Mouse (Mus musculus): ENCODE measurements around the gene Dusp3. TPM values are rescaled to one million over a fixed set of nuclear protein-coding genes. Genes with fewer than 3 reads are reported as not detected.

Gene Dusp3
- polyA plus RNA-seq, 1 experiment from 2014 or later = 33.8 TPM

- Histone ChIP-seq H3K27me3 (peaks cover 20% of the 10 kb centered on the region; the same call in 1 of the 2 replicates), H3K9ac (no peak overlapping the region), H3K4me1 (no peaks in the 10 kb centered on the region), H3K4me2 (no peak overlapping the region), H3K4me3 (replicated peaks) (no peak overlapping the region), H3K36me3 (peaks cover 27% of the 10 kb centered on the region), H3K9me3 (replicated peaks) (no peaks in the 10 kb centered on the region), H3K27ac (no peak overlapping the region)
- no peak for ATAC-seq (replicated peaks; ENCODE audit: low FRiP score)
- 82% methylated on average over 15 of the region's 15 CpGs for WGBS
Measured at GRCm38 (mm10) chr11:102008954-102009637, 22.3 kb upstream of the Dusp3 start.

GRCm38 (mm10) chr11:102008372-102008771, 21.6 kb upstream of the Dusp3 start:
- 92% methylated on average over 8 of the region's 8 CpGs for WGBS

DNA sequence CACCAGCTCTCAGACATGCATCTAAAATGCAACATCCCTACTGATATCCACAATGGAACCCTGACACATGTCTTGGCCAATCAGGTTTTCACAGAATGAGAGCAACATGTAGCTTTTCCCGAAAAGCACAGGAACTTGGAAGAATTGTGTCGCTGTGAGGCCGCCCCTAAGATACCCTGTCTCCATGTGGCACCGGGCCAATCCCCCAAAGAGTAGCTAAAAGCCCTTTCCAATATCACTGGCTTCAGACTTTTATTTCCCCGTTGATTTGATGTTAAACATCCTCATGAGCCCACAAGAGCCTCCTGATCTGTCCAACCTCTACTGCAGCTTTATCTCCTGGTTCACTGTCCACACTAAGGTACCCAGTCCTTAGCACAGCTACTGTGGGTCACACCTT, 19.9 kb upstream of the Dusp3 start:
- H3K4me1 ChIP-seq = no peaks in the 10 kb centered on the region
- no peak overlapping the region for H3K4me3 ChIP-seq (replicated peaks)
- H3K9me3 ChIP-seq (replicated peaks) = no peaks in the 10 kb centered on the region
- peaks cover 22% of the 10 kb centered on the region for H3K36me3 ChIP-seq
- H3K9ac ChIP-seq = no peak overlapping the region
- no peak overlapping the region for H3K27ac ChIP-seq
- H3K4me2 ChIP-seq = no peak overlapping the region
- no peak for ATAC-seq (replicated peaks; ENCODE audit: low FRiP score)
- 90% methylated on average over 5 of the region's 5 CpGs for WGBS
- H3K27me3 ChIP-seq = peaks cover 20% of the 10 kb centered on the region

More at GRCm38 (mm10) chr11:102008372-102008771, 21.6 kb upstream of the Dusp3 start:
- no peaks in the 10 kb centered on the region for H3K4me1 ChIP-seq
- H3K27ac ChIP-seq = no peak overlapping the region
- no peak overlapping the region for H3K4me3 ChIP-seq (replicated peaks)
- H3K9ac ChIP-seq = no peak overlapping the region
- peaks cover 20% of the 10 kb centered on the region for H3K27me3 ChIP-seq
- no peaks in the 10 kb centered on the region for H3K9me3 ChIP-seq (replicated peaks)
- H3K4me2 ChIP-seq = no peak overlapping the region
- peaks cover 28% of the 10 kb centered on the region for H3K36me3 ChIP-seq
- no peak for ATAC-seq (replicated peaks; ENCODE audit: low FRiP score)

GRCm38 (mm10) chr11:102006271-102006670, 19.5 kb upstream of the Dusp3 start:
- no peak for ATAC-seq (replicated peaks; ENCODE audit: low FRiP score)
- no peak overlapping the region for H3K9ac ChIP-seq

GRCm38 (mm10) chr11:102004251-102004650, 17.4 kb upstream of the Dusp3 start:
- WGBS = 92% methylated on average over 8 of the region's 8 CpGs
- Histone ChIP-seq H3K27ac (no peak overlapping the region), H3K27me3 (peaks cover 10% of the 10 kb centered on the region), H3K4me2 (no peak overlapping the region), H3K36me3 (peaks cover 21% of the 10 kb centered on the region), H3K9me3 (replicated peaks) (no peaks in the 10 kb centered on the region), H3K4me1 (peaks cover 3% of the 10 kb centered on the region; the same call in 1 of the 2 replicates), H3K4me3 (replicated peaks) (no peak overlapping the region), H3K9ac (no peak overlapping the region)
- ATAC-seq (replicated peaks; ENCODE audit: low FRiP score) = no peak

More at GRCm38 (mm10) chr11:102006271-102006670, 19.5 kb upstream of the Dusp3 start:
- Histone ChIP-seq H3K36me3 (peaks cover 22% of the 10 kb centered on the region), H3K27ac (no peak overlapping the region), H3K4me3 (replicated peaks) (no peak overlapping the region), H3K4me1 (no peaks in the 10 kb centered on the region), H3K9me3 (replicated peaks) (no peaks in the 10 kb centered on the region), H3K4me2 (no peak overlapping the region), H3K27me3 (peaks cover 17% of the 10 kb centered on the region)
- WGBS = 75% methylated on average over 9 of the region's 9 CpGs

DNA sequence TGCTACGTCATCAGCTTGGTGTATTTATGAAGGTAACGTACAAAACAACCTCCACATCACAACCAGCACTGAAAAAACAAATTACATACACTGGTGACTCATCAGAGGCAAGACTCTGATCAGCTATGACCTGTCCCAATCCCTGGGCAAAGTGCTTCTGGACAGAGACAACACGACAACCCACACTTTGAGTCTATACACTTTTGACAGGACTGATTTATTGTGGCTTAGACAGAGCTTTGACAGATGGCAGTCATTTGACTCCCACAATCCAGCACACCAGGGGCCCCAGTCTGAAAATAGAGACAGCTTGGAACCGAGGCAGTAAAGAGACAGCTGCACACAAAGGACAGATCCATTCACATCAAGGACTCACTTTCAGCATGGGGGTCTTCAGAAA, 12.7 kb upstream of the Dusp3 start:
- 50% methylated on average over 4 of the region's 4 CpGs for WGBS
- Histone ChIP-seq H3K9me3 (replicated peaks) (no peaks in the 10 kb centered on the region), H3K4me1 (peaks cover 13% of the 10 kb centered on the region; the same call in 1 of the 2 replicates), H3K36me3 (peaks cover 7% of the 10 kb centered on the region), H3K9ac (no peak overlapping the region), H3K4me3 (replicated peaks) (no peak overlapping the region), H3K27me3 (no peaks in the 10 kb centered on the region; the same call in 1 of the 2 replicates), H3K4me2 (no peak overlapping the region), H3K27ac (no peak overlapping the region)
- ATAC-seq (replicated peaks; ENCODE audit: low FRiP score) = no peak

DNA sequence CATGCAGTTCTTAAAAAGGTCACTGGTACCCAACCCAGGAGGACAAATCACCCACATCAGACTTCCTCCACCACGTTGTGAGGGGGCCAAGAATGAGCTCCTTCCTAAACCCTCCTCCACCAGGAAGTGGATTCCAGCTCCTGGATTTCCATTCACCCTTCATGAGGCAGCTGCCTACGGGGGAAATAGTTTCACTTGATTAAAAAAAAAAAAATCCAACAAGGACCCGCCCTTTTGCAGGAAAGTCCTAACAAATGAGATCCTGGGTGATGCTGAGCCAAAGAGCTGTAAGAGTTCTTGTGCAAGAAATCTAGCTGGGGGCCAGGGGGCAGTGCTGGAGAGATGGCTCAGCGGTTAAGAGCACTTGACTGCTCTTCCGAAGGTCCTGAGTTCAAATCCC, 11.4 kb upstream of the Dusp3 start:
- ATAC-seq (replicated peaks; ENCODE audit: low FRiP score) = no peak
- no peaks in the 10 kb centered on the region for H3K27me3 ChIP-seq
- 45% methylated on average over 5 of the region's 5 CpGs for WGBS
- no peak overlapping the region for H3K4me3 ChIP-seq (replicated peaks)
- H3K36me3 ChIP-seq = 0 out of 2 replicates have a peak, but pooled peaks cover 2% of the 10 kb centered on the region
- no peak overlapping the region for H3K27ac ChIP-seq
- H3K9ac ChIP-seq = no peak overlapping the region
- no peak overlapping the region for H3K4me2 ChIP-seq
- H3K4me1 ChIP-seq = peaks cover 13% of the 10 kb centered on the region; the same call in 1 of the 2 replicates
- H3K9me3 ChIP-seq (replicated peaks) = no peaks in the 10 kb centered on the region

DNA sequence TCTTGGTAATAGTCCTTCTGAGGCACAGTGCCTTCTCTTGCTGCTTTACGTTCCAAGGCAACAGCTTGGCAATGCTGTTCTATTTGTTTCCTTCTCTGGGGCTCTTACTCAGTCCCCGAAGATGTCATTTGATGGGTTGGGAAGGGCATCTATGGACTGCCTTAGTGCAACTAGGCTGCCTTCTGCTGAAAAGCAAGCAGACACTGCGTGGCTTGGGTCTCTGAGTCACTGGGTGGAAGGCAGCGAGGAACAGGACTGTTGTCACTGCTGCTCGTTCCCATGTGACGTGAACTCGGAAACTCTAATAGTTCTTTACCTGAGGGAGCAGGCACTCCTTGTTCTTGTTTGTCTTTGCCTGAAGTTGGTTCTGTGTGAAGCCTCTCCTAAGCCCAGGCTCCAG, 9.1 kb upstream of the Dusp3 start:
- no peak overlapping the region for H3K9ac ChIP-seq
- no peak overlapping the region for H3K4me3 ChIP-seq (replicated peaks)
- no peak for ATAC-seq (replicated peaks; ENCODE audit: low FRiP score)
- WGBS = 91% methylated on average over 7 of the region's 7 CpGs
- H3K9me3 ChIP-seq (replicated peaks) = no peaks in the 10 kb centered on the region
- H3K27me3 ChIP-seq = 0 out of 2 replicates have a peak, but pooled peaks cover 5% of the 10 kb centered on the region
- peaks cover 13% of the 10 kb centered on the region; the same call in 1 of the 2 replicates for H3K4me1 ChIP-seq
- 0 out of 2 replicates have a peak, but pooled peaks cover 2% of the 10 kb centered on the region for H3K36me3 ChIP-seq
- no peak overlapping the region for H3K27ac ChIP-seq
- no peak overlapping the region for H3K4me2 ChIP-seq

- H3K9me3 ChIP-seq (replicated peaks) = no peaks in the 10 kb centered on the region
- H3K4me3 ChIP-seq (replicated peaks) = no peak overlapping the region
- WGBS = 67% methylated on average over 8 of the region's 8 CpGs
- H3K27ac ChIP-seq = no peak overlapping the region
- 0 out of 2 replicates have a peak, but pooled peaks cover 9% of the 10 kb centered on the region for H3K4me1 ChIP-seq
- no peak overlapping the region for H3K9ac ChIP-seq
- ATAC-seq (replicated peaks; ENCODE audit: low FRiP score) = no peak
- 0 out of 2 replicates have a peak, but pooled peaks cover 10% of the 10 kb centered on the region for H3K27me3 ChIP-seq
- no peak overlapping the region for H3K4me2 ChIP-seq
- no peaks in the 10 kb centered on the region for H3K36me3 ChIP-seq
Measured at GRCm38 (mm10) chr11:101994100-101994499, 7.3 kb upstream of the Dusp3 start.

GRCm38 (mm10) chr11:101992411-101992810, 5.6 kb upstream of the Dusp3 start:
- WGBS = 91% methylated on average over 7 of the region's 7 CpGs
- H3K4me2 ChIP-seq = no peak overlapping the region
- no peak overlapping the region for H3K9ac ChIP-seq
- ATAC-seq (replicated peaks; ENCODE audit: low FRiP score) = no peak
- H3K27ac ChIP-seq = no peak overlapping the region
- no peaks in the 10 kb centered on the region for H3K4me1 ChIP-seq
- H3K9me3 ChIP-seq (replicated peaks) = no peaks in the 10 kb centered on the region
- no peak overlapping the region for H3K4me3 ChIP-seq (replicated peaks)
- no peaks in the 10 kb centered on the region for H3K36me3 ChIP-seq
- H3K27me3 ChIP-seq = peaks cover 15% of the 10 kb centered on the region

- WGBS = 73% methylated on average over 3 of the region's 3 CpGs
Measured at GRCm38 (mm10) chr11:101991813-101992212, 5.0 kb upstream of the Dusp3 start.

DNA sequence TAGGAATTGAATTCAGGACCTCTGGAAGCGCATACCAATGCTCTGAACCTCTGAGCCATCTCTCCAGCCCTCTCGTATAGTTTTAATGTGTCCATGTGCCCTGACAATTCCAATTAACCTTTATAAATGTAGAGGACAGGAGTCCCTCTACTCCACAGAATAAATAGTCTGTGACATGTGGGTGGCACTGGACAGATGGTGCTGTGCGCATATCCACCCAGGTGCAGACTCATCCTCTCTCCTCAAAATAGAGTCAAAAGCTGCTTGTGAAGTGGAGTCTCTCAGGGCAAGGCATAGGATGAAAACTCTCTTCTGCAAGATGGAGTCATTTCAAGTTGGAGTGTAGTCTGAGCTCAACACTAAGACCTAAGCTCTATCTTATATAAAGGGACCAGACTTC, 3.4 kb upstream of the Dusp3 start:
- Histone ChIP-seq H3K36me3 (no peaks in the 10 kb centered on the region), H3K27me3 (peaks cover 26% of the 10 kb centered on the region), H3K27ac (no peak overlapping the region), H3K4me3 (replicated peaks) (no peak overlapping the region), H3K4me1 (peaks cover 12% of the 10 kb centered on the region), H3K9ac (no peak overlapping the region), H3K4me2 (no peak overlapping the region), H3K9me3 (replicated peaks) (no peaks in the 10 kb centered on the region)
- WGBS = 89% methylated on average over 3 of the region's 3 CpGs
- ATAC-seq (replicated peaks; ENCODE audit: low FRiP score) = no peak

More at GRCm38 (mm10) chr11:101991813-101992212, 5.0 kb upstream of the Dusp3 start:
- Histone ChIP-seq H3K4me2 (no peak overlapping the region), H3K4me1 (no peaks in the 10 kb centered on the region), H3K27ac (no peak overlapping the region), H3K9me3 (replicated peaks) (no peaks in the 10 kb centered on the region), H3K4me3 (replicated peaks) (no peak overlapping the region), H3K36me3 (no peaks in the 10 kb centered on the region), H3K9ac (no peak overlapping the region), H3K27me3 (peaks cover 21% of the 10 kb centered on the region)
- ATAC-seq (replicated peaks; ENCODE audit: low FRiP score) = no peak

All from kidney, embryonic 15.5 days (tissue).